Mouse (Mus musculus) v-Abl transformed pro-B cells (cell line): ENCODE results near the gene Tmem131l.

Source experiments
- in situ Hi-C, 2 experiments: fragments of 400-800 bp; cut with MboI; formaldehyde crosslinking; loops; one replicate each; pipeline ENCODE4 v1.15.1; 2025; ENCODE audit not compliant: unreplicated experiment in 2 of 2

Tmem131l gene

GRCm38 (mm10) chr3:83986740-83987139 lies 53.2 kb downstream of the Tmem131l start:
- in situ Hi-C loops: no loop called here

- in situ Hi-C loops: no loop called here
Observed at GRCm38 (mm10) chr3:83985426-83985825, 54.5 kb downstream of the Tmem131l start.

GRCm38 (mm10) chr3:83984379-83984778 lies 55.6 kb downstream of the Tmem131l start:
- in situ Hi-C loops: no loop called here

- in situ Hi-C loops: no loop called here
Observed at GRCm38 (mm10) chr3:83982821-83983220, 57.2 kb downstream of the Tmem131l start.

GRCm38 (mm10) chr3:83980231-83980872 lies 59.6 kb downstream of the Tmem131l start:
- in situ Hi-C loops: no loop called here

GRCm38 (mm10) chr3:83978497-83979410 lies 61.2 kb downstream of the Tmem131l start:
- in situ Hi-C loops: no loop called here

GRCm38 (mm10) chr3:83977817-83978216 lies 62.2 kb downstream of the Tmem131l start:
- in situ Hi-C loops: no loop called here

GRCm38 (mm10) chr3:83976161-83976560 lies 63.8 kb downstream of the Tmem131l start:
- in situ Hi-C loops: no loop called here

GRCm38 (mm10) chr3:83973339-83973738 lies 66.6 kb downstream of the Tmem131l start:
- in situ Hi-C loops: no loop called here

GRCm38 (mm10) chr3:83970629-83971028 lies 69.3 kb downstream of the Tmem131l start:
- in situ Hi-C loops: no loop called here

GRCm38 (mm10) chr3:83969081-83969480 lies 70.9 kb downstream of the Tmem131l start:
- in situ Hi-C loops: no loop called here

- in situ Hi-C loops: no loop called here
Observed at GRCm38 (mm10) chr3:83967791-83968190, 72.2 kb downstream of the Tmem131l start.

- in situ Hi-C loops: no loop called here
Observed at GRCm38 (mm10) chr3:83965333-83965732, 74.6 kb downstream of the Tmem131l start.

- in situ Hi-C loops: no loop called here
Observed at GRCm38 (mm10) chr3:83963705-83964104, 76.3 kb downstream of the Tmem131l start.

- in situ Hi-C loops: no loop called here
Observed at GRCm38 (mm10) chr3:83962571-83962970, 77.4 kb downstream of the Tmem131l start.

GRCm38 (mm10) chr3:83962076-83962475 lies 77.9 kb downstream of the Tmem131l start:
- in situ Hi-C loops: no loop called here

- in situ Hi-C loops: loop anchor here in 1 of 2 experiments (10.0 kb wide), 1 partner anchor 76 kb away; no protein-coding TSS in a partner anchor
Observed at GRCm38 (mm10) chr3:83958951-83959681, 80.9 kb downstream of the Tmem131l start.

- in situ Hi-C loops: loop anchor here in 1 of 2 experiments (10.0 kb wide), 1 partner anchor 81 kb away; no protein-coding TSS in a partner anchor
Observed at GRCm38 (mm10) chr3:83953879-83954278, 86.1 kb downstream of the Tmem131l start.

- in situ Hi-C loops: loop anchor here in 1 of 2 experiments (10.0 kb wide), 1 partner anchor 356 kb away; the partner anchor contains the start of gene Trim2
Observed at GRCm38 (mm10) chr3:83948801-83949200, 91.2 kb downstream of the Tmem131l start.

- in situ Hi-C loops: loop anchor here in 1 of 2 experiments (10.0 kb wide), 1 partner anchor 357 kb away; the partner anchor contains the start of gene Trim2
Observed at GRCm38 (mm10) chr3:83947476-83948245, 92.3 kb downstream of the Tmem131l start.
